Mouse (Mus musculus) stomach, embryonic 14.5 days (tissue): ENCODE data around the gene Frmd4a. TPM values are rescaled to one million over a fixed set of nuclear protein-coding genes. Genes with fewer than 3 reads are reported as not detected.

Experiments used
- ATAC-seq: fragments of 200-750 bp; cut with Nextera tagmentation; 2 replicates; pipeline ENCODE4 v1.8.0; 2017; ENCODE audit warnings: low read depth, moderate TSS enrichment; ENCODE audit not compliant: insufficient number of reproducible peaks, insufficient read depth, low FRiP score
- H3K27ac ChIP-seq: fragments of 300-500 bp; sonication (generic); 2 replicates; pipeline ENCODE4 v1.5.1; 2014; ENCODE audit warnings: mild to moderate bottlenecking, low read length, moderate library complexity, mixed read lengths
- H3K27me3 ChIP-seq: fragments of 300-500 bp; sonication (generic); 2 replicates; pipeline ENCODE4 v1.6.1; 2014; ENCODE audit warnings: low read length, control low read depth, mixed read lengths; ENCODE audit not compliant: control insufficient read depth, insufficient read depth
- H3K36me3 ChIP-seq: fragments of 300-500 bp; sonication (generic); 2 replicates; pipeline ENCODE4 v1.6.1; 2014; ENCODE audit warnings: mild to moderate bottlenecking, control low read depth, low read length, moderate library complexity, mixed read lengths; ENCODE audit not compliant: control insufficient read depth, insufficient read depth
- H3K4me1 ChIP-seq: fragments of 300-500 bp; sonication (generic); 2 replicates; pipeline ENCODE4 v1.6.1; 2014; ENCODE audit warnings: low read length, control low read depth, mixed read lengths; ENCODE audit not compliant: control insufficient read depth, insufficient read depth
- H3K4me2 ChIP-seq: fragments of 300-500 bp; sonication (generic); replicated peaks from 2 replicates; pipeline ENCODE4 v1.6.1; 2014; ENCODE audit warnings: low read depth, low read length, control low read depth
- H3K4me3 ChIP-seq: fragments of 300-500 bp; sonication (generic); 2 replicates; pipeline ENCODE4 v1.5.1; 2014; ENCODE audit warnings: low read depth, low read length, control low read depth
- H3K9ac ChIP-seq: fragments of 300-500 bp; sonication (generic); replicated peaks from 2 replicates; pipeline ENCODE4 v1.6.1; 2014; ENCODE audit warnings: low read depth, mild to moderate bottlenecking, control low read depth, low read length, moderate library complexity, mixed read lengths
- H3K9me3 ChIP-seq: fragments of 300-500 bp; sonication (generic); 2 replicates; pipeline ENCODE4 v1.6.1; 2016; ENCODE audit warnings: low read depth, low read length, control low read depth; ENCODE audit not compliant: control insufficient read depth
- WGBS: fragments of 180-500 bp; shearing (Covaris S2); extraction: QIAGEN DNeasy Blood & Tissue Kit; methylation state at CpG from one replicate; pipeline ENCODE4 v1.1.7; 2014; 5-methylcytosine and 5-hydroxymethylcytosine counted together
- polyA plus RNA-seq: library from polyadenylated mRNA; unstranded; fragments of >200 nt; fragmentation: Nextera tagmentation; extraction: Ambion mirVana; gene quantifications from 2 replicates; pipeline ENCODE4 v1.2.1, GENCODE M21; 2014

Gene Frmd4a
- polyA plus RNA-seq, 1 experiment from 2014 or later = 42.4 TPM

- ATAC-seq = no peak
- Histone ChIP-seq H3K9ac (no peak overlapping the region), H3K36me3 (no peaks in the 10 kb centered on the region), H3K27ac (no peak overlapping the region), H3K4me2 (no peak overlapping the region), H3K9me3 (no peaks in the 10 kb centered on the region), H3K27me3 (no peaks in the 10 kb centered on the region), H3K4me3 (no peak overlapping the region), H3K4me1 (no peaks in the 10 kb centered on the region)
- 80% methylated on average over 6 of the region's 6 CpGs for WGBS
Observed at GRCm38 (mm10) chr2:4167131-4167530, 149.6 kb downstream of the Frmd4a start.

- Histone ChIP-seq H3K36me3 (no peaks in the 10 kb centered on the region), H3K27me3 (no peaks in the 10 kb centered on the region), H3K4me2 (no peak overlapping the region), H3K9me3 (no peaks in the 10 kb centered on the region), H3K4me1 (no peaks in the 10 kb centered on the region), H3K27ac (no peak overlapping the region), H3K4me3 (no peak overlapping the region), H3K9ac (no peak overlapping the region)
- no peak for ATAC-seq
- WGBS = 75% methylated on average over 10 of the region's 10 CpGs
Observed at GRCm38 (mm10) chr2:4169726-4170125, 152.2 kb downstream of the Frmd4a start.

GRCm38 (mm10) chr2:4170189-4170588 is 152.7 kb downstream of the Frmd4a start:
- Histone ChIP-seq H3K4me1 (no peaks in the 10 kb centered on the region), H3K27me3 (no peaks in the 10 kb centered on the region), H3K4me3 (no peak overlapping the region), H3K4me2 (no peak overlapping the region), H3K9me3 (no peaks in the 10 kb centered on the region), H3K9ac (no peak overlapping the region), H3K27ac (no peak overlapping the region), H3K36me3 (no peaks in the 10 kb centered on the region)
- WGBS = 71% methylated on average over 4 of the region's 4 CpGs
- ATAC-seq = no peak

- no peak overlapping the region for H3K4me2 ChIP-seq
- ATAC-seq = no peak
- 85% methylated on average over 8 of the region's 8 CpGs for WGBS
- no peak overlapping the region for H3K9ac ChIP-seq
- no peaks in the 10 kb centered on the region for H3K27me3 ChIP-seq
- H3K4me3 ChIP-seq = no peak overlapping the region
- H3K36me3 ChIP-seq = no peaks in the 10 kb centered on the region
- H3K4me1 ChIP-seq = no peaks in the 10 kb centered on the region
- no peak overlapping the region for H3K27ac ChIP-seq
- H3K9me3 ChIP-seq = no peaks in the 10 kb centered on the region
Observed at GRCm38 (mm10) chr2:4184991-4185390, 167.5 kb downstream of the Frmd4a start.

GRCm38 (mm10) chr2:4187521-4187920 is 170.0 kb downstream of the Frmd4a start:
- no peak for ATAC-seq
- Histone ChIP-seq H3K9ac (no peak overlapping the region), H3K9me3 (no peaks in the 10 kb centered on the region), H3K27me3 (no peaks in the 10 kb centered on the region), H3K27ac (no peak overlapping the region), H3K4me1 (no peaks in the 10 kb centered on the region), H3K4me2 (no peak overlapping the region), H3K36me3 (no peaks in the 10 kb centered on the region), H3K4me3 (no peak overlapping the region)
- 50% methylated on average over 4 of the region's 4 CpGs for WGBS

- Histone ChIP-seq H3K9me3 (no peaks in the 10 kb centered on the region), H3K9ac (no peak overlapping the region), H3K4me2 (no peak overlapping the region), H3K4me1 (no peaks in the 10 kb centered on the region), H3K27me3 (no peaks in the 10 kb centered on the region), H3K27ac (no peak overlapping the region), H3K36me3 (no peaks in the 10 kb centered on the region), H3K4me3 (no peak overlapping the region)
- 23% methylated on average over 3 of the region's 3 CpGs for WGBS
- no peak for ATAC-seq
Observed at GRCm38 (mm10) chr2:4188303-4188702, 170.8 kb downstream of the Frmd4a start.

GRCm38 (mm10) chr2:4190345-4190744 is 172.8 kb downstream of the Frmd4a start:
- no peaks in the 10 kb centered on the region for H3K9me3 ChIP-seq
- H3K4me2 ChIP-seq = no peak overlapping the region
- ATAC-seq = no peak
- H3K36me3 ChIP-seq = no peaks in the 10 kb centered on the region
- WGBS = 84% methylated on average over 3 of the region's 3 CpGs
- H3K4me3 ChIP-seq = no peak overlapping the region
- H3K9ac ChIP-seq = no peak overlapping the region
- no peaks in the 10 kb centered on the region for H3K4me1 ChIP-seq
- H3K27ac ChIP-seq = no peak overlapping the region
- no peaks in the 10 kb centered on the region for H3K27me3 ChIP-seq

GRCm38 (mm10) chr2:4190995-4191394 is 173.5 kb downstream of the Frmd4a start:
- ATAC-seq = no peak
- Histone ChIP-seq H3K4me3 (no peak overlapping the region), H3K4me1 (no peaks in the 10 kb centered on the region), H3K9ac (no peak overlapping the region), H3K36me3 (no peaks in the 10 kb centered on the region), H3K27me3 (no peaks in the 10 kb centered on the region), H3K27ac (no peak overlapping the region), H3K4me2 (no peak overlapping the region), H3K9me3 (no peaks in the 10 kb centered on the region)
- WGBS = 68% methylated on average over 5 of the region's 5 CpGs

GRCm38 (mm10) chr2:4193206-4193605 is 175.7 kb downstream of the Frmd4a start:
- H3K9ac ChIP-seq = no peak overlapping the region
- H3K27ac ChIP-seq = no peak overlapping the region
- ATAC-seq = no peak
- no peaks in the 10 kb centered on the region for H3K4me1 ChIP-seq
- H3K27me3 ChIP-seq = no peaks in the 10 kb centered on the region
- H3K9me3 ChIP-seq = no peaks in the 10 kb centered on the region
- H3K36me3 ChIP-seq = no peaks in the 10 kb centered on the region
- H3K4me3 ChIP-seq = no peak overlapping the region
- H3K4me2 ChIP-seq = no peak overlapping the region
